17 mouse cellular contexts compared by ENCODE assay signal in genomic region chr13:23591206-23591605, GRCm38 (mm10). TPM values are rescaled to one million over a fixed set of nuclear protein-coding genes. Genes with fewer than 3 reads are reported as not detected.
"Had no signal": no experiment of that assay in that cellular context is flagged by ENCODE, and none has a peak within 500 bp of the region (broad histone marks: within the 10 kb centered on the region; RNA-seq: fewer than 3 reads in every experiment).

No protein-coding gene starts in this region.

- H3K9ac ChIP-seq: lung, embryonic 14.5 days; midbrain, embryonic 12.5 days; neural tube, embryonic 13.5 days; stomach, embryonic 15.5 days had no signal

- H3K9me3 ChIP-seq: midbrain, embryonic 10.5 days; midbrain, embryonic 12.5 days; neural tube, embryonic 13.5 days; stomach, embryonic 15.5 days had no signal

- H3K4me3 ChIP-seq: midbrain, embryonic 10.5 days; midbrain, embryonic 12.5 days; myocyte; neural tube, embryonic 13.5 days; stomach, embryonic 15.5 days had no signal

- H3K27ac ChIP-seq: midbrain, embryonic 10.5 days; midbrain, embryonic 12.5 days; neural tube, embryonic 13.5 days; stomach, embryonic 15.5 days; stomach, postnatal 0 days had no signal

- H3K27me3 ChIP-seq: midbrain, embryonic 12.5 days; neural tube, embryonic 13.5 days; stomach, embryonic 15.5 days had no signal

- ATAC-seq: midbrain, embryonic 16.5 days had no signal

- DNase-seq: lung, adult 18-20 months; lung, embryonic 14.5 days; lung, postnatal 10 days; lung, postnatal 4 days; midbrain, embryonic 14.5 days; right cerebral cortex, postnatal 14 days; thymus, adult 2 months; thymus, postnatal 25 days; thymus, postnatal 4 days had no signal

- H3K4me2 ChIP-seq: lung, embryonic 14.5 days; midbrain, embryonic 12.5 days; neural tube, embryonic 13.5 days; stomach, embryonic 15.5 days had no signal

- H3K36me3 ChIP-seq: midbrain, embryonic 10.5 days; midbrain, embryonic 12.5 days; neural tube, embryonic 13.5 days; stomach, embryonic 15.5 days had no signal

RNA-seq across cellular contexts. Expression of gene Hist1h2ad, which starts 17.0 kb away (rescaled TPM):
- polyA plus RNA-seq: midbrain, embryonic 16.5 days had no signal

RNA-seq across cellular contexts. Expression of gene Hist1h2bf, which starts 17.2 kb away (rescaled TPM):
- polyA plus RNA-seq: midbrain, embryonic 16.5 days; urinary bladder, adult 2 months had no signal
